Mouse (Mus musculus) limb, embryonic 14.5 days (tissue): ENCODE results near the gene Polr3g. TPM values are rescaled to one million over a fixed set of nuclear protein-coding genes. Genes with fewer than 3 reads are reported as not detected.
A peak's percentile ranks its signal among the peaks of the same experiment; 100 is the strongest.

Experiments used
- ATAC-seq: fragments of 200-750 bp; cut with Nextera tagmentation; 2 replicates; pipeline ENCODE4 v1.8.0; 2017; ENCODE audit warnings: low read depth, moderate number of reproducible peaks, moderate TSS enrichment; ENCODE audit not compliant: low FRiP score
- DNase-seq: peaks from one replicate; pipeline ENCODE4 v3.0.0-alpha.2; 2015; ENCODE audit warnings: low spot score
- H3K27ac ChIP-seq: fragments of 300-500 bp; sonication (generic); replicated peaks from 2 replicates; pipeline ENCODE4 v1.5.1; 2014; ENCODE audit warnings: low read depth, mild to moderate bottlenecking, low read length, moderate library complexity, mixed read lengths
- H3K27me3 ChIP-seq: fragments of 300-500 bp; sonication (generic); 2 replicates; pipeline ENCODE4 v1.6.1; 2014; ENCODE audit warnings: low read length, mixed read lengths; ENCODE audit not compliant: control insufficient read depth, insufficient read depth
- H3K36me3 ChIP-seq: fragments of 300-500 bp; sonication (generic); 2 replicates; pipeline ENCODE4 v1.6.1; 2014; ENCODE audit warnings: mild to moderate bottlenecking, low read length, moderate library complexity, mixed read lengths; ENCODE audit not compliant: control insufficient read depth, insufficient read depth
- H3K4me1 ChIP-seq: fragments of 300-500 bp; sonication (generic); 2 replicates; pipeline ENCODE4 v1.6.1; 2014; ENCODE audit warnings: antibody characterized with exemption, low read length, mixed read lengths; ENCODE audit not compliant: control insufficient read depth, insufficient read depth
- H3K4me2 ChIP-seq: fragments of 300-500 bp; sonication (generic); replicated peaks from 2 replicates; pipeline ENCODE4 v1.6.1; 2014; ENCODE audit warnings: low read depth, mild to moderate bottlenecking, low read length, moderate library complexity; ENCODE audit not compliant: severe bottlenecking
- H3K4me3 ChIP-seq: fragments of 300-500 bp; sonication (generic); replicated peaks from 2 replicates; pipeline ENCODE4 v1.5.1; 2014; ENCODE audit warnings: low read length
- H3K9ac ChIP-seq: fragments of 300-500 bp; sonication (generic); 2 replicates; pipeline ENCODE4 v1.6.1; 2014; ENCODE audit warnings: mild to moderate bottlenecking, low read depth, low read length, moderate library complexity; ENCODE audit not compliant: severe bottlenecking
- H3K9me3 ChIP-seq: fragments of 300-500 bp; sonication (generic); 2 replicates; pipeline ENCODE4 v1.6.1; 2016; ENCODE audit warnings: low read length; ENCODE audit not compliant: control insufficient read depth
- POLR2A ChIP-seq: fragments of 200-500 bp; IDR thresholded peaks from 2 replicates; pipeline ENCODE4 v1.8.0; 2012; ENCODE audit warnings: inconsistent platforms, mild to moderate bottlenecking, moderate library complexity, borderline replicate concordance; ENCODE audit not compliant: insufficient read depth, insufficient read length; ENCODE audit errors: extremely low read depth
- WGBS: fragments of 180-500 bp; shearing (Covaris S2); extraction: QIAGEN DNeasy Blood & Tissue Kit; methylation state at CpG from one replicate; pipeline ENCODE4 v1.1.7; 2014; 5-methylcytosine and 5-hydroxymethylcytosine counted together
- polyA plus RNA-seq, 2 experiments: library from polyadenylated mRNA; depleted of rRNA in 1 of 2; stranded (reverse) in 1 of 2; unstranded in 1 of 2; fragments of >200 nt; fragmentation: Nextera tagmentation in 1 of 2; extraction: Ambion mirVana in 1 of 2; gene quantifications; 2 replicates each; pipeline versions ENCODE4 v1.2.1 to v1.2.3; 2012 to 2014

Gene Polr3g
- 12.2 and 15.0 TPM in 2 replicates for polyA plus RNA-seq (2012; rRNA removed)
- polyA plus RNA-seq (2014; fragmentation: Nextera tagmentation; extraction: Ambion mirVana), result 29.9 and 31.1 TPM in 2 replicates

DNA sequence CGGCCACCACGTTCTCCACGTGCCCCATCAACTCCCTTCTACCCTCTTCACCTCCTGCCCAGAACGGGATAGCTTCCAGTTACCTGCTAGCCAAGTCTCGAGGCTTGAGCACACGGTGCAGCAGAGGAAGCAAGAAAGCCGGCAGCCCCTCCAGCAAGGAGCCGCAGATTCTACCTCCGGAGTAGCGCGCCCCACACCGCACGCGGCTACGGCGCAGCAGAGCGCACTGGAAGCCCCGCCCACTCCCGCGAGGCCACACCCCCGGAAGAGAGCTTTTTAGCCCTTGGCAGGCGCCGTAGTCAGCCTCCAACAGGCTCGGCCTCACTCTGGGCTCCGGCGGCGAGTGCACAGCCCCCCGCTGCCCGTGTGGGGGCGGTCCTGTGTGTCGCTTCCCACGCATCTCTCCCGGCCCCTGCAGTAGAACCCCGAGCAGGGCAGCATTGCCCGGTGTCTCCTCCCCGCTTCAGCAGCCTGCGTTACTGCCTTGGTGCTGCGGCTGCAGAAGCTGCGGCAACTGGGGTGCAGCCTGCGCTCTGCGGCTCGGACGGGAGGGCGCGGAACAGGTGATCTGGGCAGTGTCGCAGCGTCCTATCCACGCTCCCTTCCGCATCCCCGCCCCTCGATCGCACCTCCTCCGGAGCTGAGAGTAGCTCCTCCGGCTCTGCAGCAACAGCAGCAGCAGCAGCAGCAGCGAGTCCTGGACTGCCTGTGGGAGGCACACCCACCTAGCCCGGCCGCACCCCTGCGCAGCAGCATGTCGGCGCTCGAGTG, at the start of gene Polr3g, which contains the start of gene Mblac2:
Polr3g (minus strand) TSS at position 239 of the 771 bp plus-strand sequence.
Mblac2 (plus strand) TSS at position 567 of the 771 bp plus-strand sequence.
- peak within 1 kb of the TSS; percentile 80 for H3K27ac ChIP-seq
- peak; percentile 48; the same call in 1 of the 2 replicates for TF ChIP-seq POLR2A

GRCm38 (mm10) chr13:81760379-81760778, 49.6 kb upstream of the Polr3g start:
- 33% methylated on average over 3 of the region's 3 CpGs for WGBS
- no peak for TF ChIP-seq POLR2A
- DNase-seq (peak; percentile 29), ATAC-seq (peak; percentile 53; the same call in 1 of the 2 replicates)
- no peak overlapping the region for H3K27ac ChIP-seq
- no peak overlapping the region for H3K4me3 ChIP-seq
- H3K9ac ChIP-seq, result no peak overlapping the region
- no peaks in the 10 kb centered on the region for H3K9me3 ChIP-seq
- no peaks in the 10 kb centered on the region for H3K36me3 ChIP-seq
- H3K4me2 ChIP-seq, result no peak overlapping the region
- H3K4me1 ChIP-seq, result no peaks in the 10 kb centered on the region
- H3K27me3 ChIP-seq, result no peaks in the 10 kb centered on the region

More for the DNA sequence above, at the start of gene Polr3g, which contains the start of gene Mblac2:
- Histone ChIP-seq H3K4me2 (peak within 1 kb of the TSS; percentile 97), H3K9me3 (no peaks in the 10 kb centered on the region), H3K4me3 (peak within 1 kb of the TSS; percentile 80), H3K27me3 (no peaks in the 10 kb centered on the region), H3K9ac (peak within 1 kb of the TSS; percentile 65), H3K36me3 (no peaks in the 10 kb centered on the region), H3K4me1 (peaks cover 8% of the 10 kb centered on the region)
- under 1% methylated on average over 52 of the region's 61 CpGs for WGBS
- DNase-seq (peak; percentile 96), ATAC-seq (peak; percentile 97)

DNA sequence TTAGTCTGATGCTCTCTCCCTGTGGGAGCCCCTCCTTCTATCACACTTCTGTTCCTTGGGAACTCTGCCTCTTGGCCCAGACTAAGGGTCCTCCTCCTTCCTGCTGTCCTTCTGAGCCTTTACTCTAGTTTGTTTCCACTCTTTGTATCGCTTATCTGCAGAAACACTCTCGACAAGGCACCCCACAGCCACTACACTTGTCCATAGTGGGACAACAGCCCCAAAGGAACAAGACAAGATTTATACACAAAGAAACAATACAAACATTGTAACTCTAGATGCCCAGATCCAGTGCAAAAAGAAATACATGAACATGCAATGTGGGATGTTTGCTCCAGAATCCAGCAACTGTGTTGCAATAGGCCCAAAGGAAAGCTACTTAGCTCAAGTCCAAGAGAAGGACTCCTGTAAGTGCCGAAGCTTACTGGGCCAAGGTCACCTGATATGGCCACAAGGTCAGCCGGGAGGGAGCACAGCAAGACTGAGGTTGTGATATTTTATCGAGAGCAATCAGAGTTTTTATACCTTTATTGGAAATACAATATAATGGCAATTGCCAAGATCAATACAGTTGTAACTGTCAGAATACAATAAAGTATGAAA, 46.3 kb upstream of the Polr3g start:
- WGBS, result 89% methylated on average over 5 of the region's 5 CpGs
- Histone ChIP-seq H3K9ac (no peak overlapping the region), H3K27me3 (no peaks in the 10 kb centered on the region), H3K9me3 (no peaks in the 10 kb centered on the region), H3K4me3 (no peak overlapping the region), H3K4me2 (no peak overlapping the region), H3K27ac (no peak overlapping the region), H3K4me1 (no peaks in the 10 kb centered on the region), H3K36me3 (no peaks in the 10 kb centered on the region)
- TF ChIP-seq POLR2A, result no peak
- ATAC-seq, result no peak
- DNase-seq, result no peak

DNA sequence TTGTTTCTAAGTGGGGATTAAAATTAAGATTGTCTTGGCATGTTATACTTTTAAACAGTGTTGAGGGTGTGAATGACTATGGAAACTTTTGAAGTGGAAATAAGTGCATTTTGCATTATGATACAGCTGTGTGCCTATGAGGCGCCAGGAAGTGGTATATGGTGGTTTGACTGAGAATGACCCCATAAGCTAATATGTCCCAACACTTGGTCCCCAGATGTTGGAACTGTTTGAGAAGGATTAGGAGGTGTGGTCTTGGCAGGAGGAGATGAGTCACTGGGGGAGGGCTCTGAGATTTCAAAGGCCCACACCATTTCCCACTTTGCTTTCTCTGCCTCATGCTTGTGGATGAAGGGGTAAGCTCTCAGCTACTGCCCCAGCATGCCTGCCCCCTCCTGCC, 44.5 kb upstream of the Polr3g start:
- no peak overlapping the region for H3K4me3 ChIP-seq
- no peak for TF ChIP-seq POLR2A
- no peak overlapping the region for H3K4me2 ChIP-seq
- ATAC-seq (no peak), DNase-seq (no peak)
- no peaks in the 10 kb centered on the region for H3K9me3 ChIP-seq
- H3K9ac ChIP-seq, result no peak overlapping the region
- H3K4me1 ChIP-seq, result no peaks in the 10 kb centered on the region
- no peaks in the 10 kb centered on the region for H3K36me3 ChIP-seq
- H3K27ac ChIP-seq, result no peak overlapping the region
- WGBS, result 100% methylated on average over 1 of the region's 1 CpGs
- no peaks in the 10 kb centered on the region for H3K27me3 ChIP-seq

GRCm38 (mm10) chr13:81754878-81755277, 44.1 kb upstream of the Polr3g start:
- H3K27ac ChIP-seq, result no peak overlapping the region
- no peaks in the 10 kb centered on the region for H3K36me3 ChIP-seq
- H3K9ac ChIP-seq, result no peak overlapping the region
- H3K27me3 ChIP-seq, result no peaks in the 10 kb centered on the region
- no peaks in the 10 kb centered on the region for H3K9me3 ChIP-seq
- DNase-seq (peak; percentile 50), ATAC-seq (peak; percentile 26; the same call in 1 of the 2 replicates)
- no peak overlapping the region for H3K4me2 ChIP-seq
- no peaks in the 10 kb centered on the region for H3K4me1 ChIP-seq
- H3K4me3 ChIP-seq, result no peak overlapping the region
- no peak for TF ChIP-seq POLR2A
